Mouse (Mus musculus): ENCODE data around the gene Gdf3. TPM values are rescaled to one million over a fixed set of nuclear protein-coding genes. Genes with fewer than 3 reads are reported as not detected.
A peak's percentile ranks its signal among the peaks of the same experiment; 100 is the strongest.

The Gdf3 gene
- polyA plus RNA-seq, 1 experiment from 2014 or later, result not detected

DNA sequence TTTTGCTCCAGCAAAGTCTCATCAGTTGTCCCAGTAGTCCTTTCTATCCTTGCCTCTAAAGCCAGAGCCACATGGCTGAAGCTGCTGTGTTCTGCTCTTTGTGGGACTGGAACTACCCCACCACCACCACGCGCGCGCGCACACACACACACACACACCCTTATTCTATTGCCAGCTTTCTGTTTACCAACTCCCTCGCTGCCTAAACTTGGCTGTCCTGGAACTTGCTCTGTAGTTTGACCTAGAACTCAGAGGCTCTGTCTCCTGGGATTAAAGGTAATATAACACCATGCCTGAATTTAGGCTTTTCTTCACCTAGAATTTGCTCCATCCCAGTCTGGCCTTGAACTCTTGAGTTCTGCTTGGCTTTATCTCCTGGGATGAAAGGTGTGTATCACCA, 11.2 kb upstream of the Gdf3 start:
- Histone ChIP-seq H3K27ac (no peak overlapping the region), H3K4me2 (ENCODE audit: low read length) (no peak overlapping the region), H3K27me3 (ENCODE audit: insufficient read depth, low read length) (no peaks in the 10 kb centered on the region), H3K4me3 (replicated peaks; ENCODE audit: low read depth, low read length) (no peak overlapping the region), H3K9me3 (replicated peaks; ENCODE audit: low read length) (no peaks in the 10 kb centered on the region), H3K36me3 (ENCODE audit: insufficient read depth, low read length) (no peaks in the 10 kb centered on the region), H3K4me1 (replicated peaks; ENCODE audit: insufficient read depth, low read length) (no peaks in the 10 kb centered on the region), H3K9ac (ENCODE audit: low read depth, low read length) (no peak overlapping the region)
- ATAC-seq (replicated peaks; ENCODE audit: low FRiP score, low read depth) (no peak), DNase-seq (ENCODE audit: low spot score) (no peak)
- WGBS, result 87% methylated on average over 6 of the region's 6 CpGs
- no peak for TF ChIP-seq CTCF (IDR thresholded peaks at IDR 0.05; ENCODE audit: low read depth)

DNA sequence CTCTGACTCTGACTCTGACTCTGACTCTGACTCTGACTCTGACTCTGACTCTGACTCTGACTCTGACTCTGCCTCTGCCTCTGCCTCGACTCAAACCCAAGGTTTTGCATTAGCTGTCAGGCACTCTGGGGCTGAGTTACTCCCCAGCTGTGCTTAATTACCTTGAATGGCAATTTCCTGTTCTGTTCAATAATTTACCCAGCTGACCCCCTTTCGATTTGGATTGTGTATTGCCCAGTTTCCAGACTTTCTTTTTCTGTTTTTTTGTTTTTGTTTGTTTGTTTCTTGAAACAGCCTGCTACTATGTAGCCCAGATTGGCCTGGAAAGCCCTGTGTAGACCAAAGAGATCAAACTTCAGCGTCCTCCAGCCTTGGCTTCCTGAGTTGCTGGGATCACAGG, 6.1 kb upstream of the Gdf3 start:
- no peak for ATAC-seq (replicated peaks; ENCODE audit: low FRiP score, low read depth)
- Histone ChIP-seq H3K4me1 (replicated peaks; ENCODE audit: insufficient read depth, low read length) (no peaks in the 10 kb centered on the region), H3K27ac (no peak overlapping the region), H3K9me3 (replicated peaks; ENCODE audit: low read length) (no peaks in the 10 kb centered on the region), H3K9ac (ENCODE audit: low read depth, low read length) (no peak overlapping the region), H3K4me3 (replicated peaks; ENCODE audit: low read depth, low read length) (no peak overlapping the region), H3K36me3 (ENCODE audit: insufficient read depth, low read length) (no peaks in the 10 kb centered on the region), H3K4me2 (ENCODE audit: low read length) (no peak overlapping the region), H3K27me3 (ENCODE audit: insufficient read depth, low read length) (no peaks in the 10 kb centered on the region)
- WGBS, result 47% methylated on average over 3 of the region's 3 CpGs
- no peak for DNase-seq (ENCODE audit: low spot score)
- TF ChIP-seq CTCF (IDR thresholded peaks at IDR 0.05; ENCODE audit: low read depth), result no peak

DNA sequence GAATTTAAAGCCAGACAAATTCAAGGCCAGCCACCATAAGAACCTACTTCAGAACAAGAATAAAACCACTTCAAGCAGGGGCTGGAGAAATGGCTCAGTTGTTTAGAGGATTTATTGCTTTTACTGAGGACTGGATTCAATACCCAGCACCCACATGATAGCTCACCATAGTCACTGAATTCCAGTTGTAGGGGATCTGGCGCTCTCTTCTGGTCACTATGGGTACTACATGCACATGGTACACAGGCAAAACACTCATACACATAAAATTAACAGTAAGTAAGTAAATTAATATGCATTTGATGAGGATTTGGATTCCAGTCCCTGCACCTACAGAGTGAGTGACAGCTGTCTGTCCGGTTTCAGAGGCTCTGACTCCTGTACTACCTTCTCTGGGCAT, 4.2 kb upstream of the Gdf3 start:
- H3K4me1 ChIP-seq (replicated peaks; ENCODE audit: insufficient read depth, low read length), result no peaks in the 10 kb centered on the region
- H3K9me3 ChIP-seq (replicated peaks; ENCODE audit: low read length), result no peaks in the 10 kb centered on the region
- no peaks in the 10 kb centered on the region for H3K27me3 ChIP-seq (ENCODE audit: insufficient read depth, low read length)
- no peak overlapping the region for H3K9ac ChIP-seq (ENCODE audit: low read depth, low read length)
- TF ChIP-seq CTCF (IDR thresholded peaks at IDR 0.05; ENCODE audit: low read depth), result peak; percentile 59
- no peak for DNase-seq (ENCODE audit: low spot score)
- 61% methylated on average over 2 of the region's 2 CpGs for WGBS
- no peaks in the 10 kb centered on the region for H3K36me3 ChIP-seq (ENCODE audit: insufficient read depth, low read length)
- no peak overlapping the region for H3K4me3 ChIP-seq (replicated peaks; ENCODE audit: low read depth, low read length)
- ATAC-seq (replicated peaks; ENCODE audit: low FRiP score, low read depth), result no peak
- no peak overlapping the region for H3K27ac ChIP-seq
- no peak overlapping the region for H3K4me2 ChIP-seq (ENCODE audit: low read length)

- no peaks in the 10 kb centered on the region for H3K9me3 ChIP-seq (replicated peaks; ENCODE audit: low read length)
- no peak overlapping the region for H3K4me2 ChIP-seq (ENCODE audit: low read length)
- no peak overlapping the region for H3K27ac ChIP-seq
- WGBS, result 88% methylated on average over 4 of the region's 4 CpGs
- H3K27me3 ChIP-seq (ENCODE audit: insufficient read depth, low read length), result no peaks in the 10 kb centered on the region
- no peaks in the 10 kb centered on the region for H3K36me3 ChIP-seq (ENCODE audit: insufficient read depth, low read length)
- no peaks in the 10 kb centered on the region for H3K4me1 ChIP-seq (replicated peaks; ENCODE audit: insufficient read depth, low read length)
- DNase-seq (ENCODE audit: low spot score) (no peak), ATAC-seq (replicated peaks; ENCODE audit: low FRiP score, low read depth) (no peak)
- TF ChIP-seq CTCF (IDR thresholded peaks at IDR 0.05; ENCODE audit: low read depth), result no peak
- no peak overlapping the region for H3K4me3 ChIP-seq (replicated peaks; ENCODE audit: low read depth, low read length)
- no peak overlapping the region for H3K9ac ChIP-seq (ENCODE audit: low read depth, low read length)
Observed at GRCm38 (mm10) chr6:122612426-122612825, 2.5 kb upstream of the Gdf3 start.

GRCm38 (mm10) chr6:122609377-122609728, 534 bp downstream of the Gdf3 start:
- Histone ChIP-seq H3K4me2 (ENCODE audit: low read length) (no peak overlapping the region), H3K27me3 (ENCODE audit: insufficient read depth, low read length) (no peaks in the 10 kb centered on the region), H3K9me3 (replicated peaks; ENCODE audit: low read length) (no peaks in the 10 kb centered on the region), H3K27ac (no peak overlapping the region), H3K36me3 (ENCODE audit: insufficient read depth, low read length) (no peaks in the 10 kb centered on the region), H3K4me1 (replicated peaks; ENCODE audit: insufficient read depth, low read length) (no peaks in the 10 kb centered on the region), H3K9ac (ENCODE audit: low read depth, low read length) (no peak overlapping the region), H3K4me3 (replicated peaks; ENCODE audit: low read depth, low read length) (no peak overlapping the region)
- WGBS, result 64% methylated on average over 9 of the region's 9 CpGs
- DNase-seq (ENCODE audit: low spot score), result no peak
- no peak for TF ChIP-seq CTCF (IDR thresholded peaks at IDR 0.05; ENCODE audit: low read depth)
- no peak for ATAC-seq (replicated peaks; ENCODE audit: low FRiP score, low read depth)

DNA sequence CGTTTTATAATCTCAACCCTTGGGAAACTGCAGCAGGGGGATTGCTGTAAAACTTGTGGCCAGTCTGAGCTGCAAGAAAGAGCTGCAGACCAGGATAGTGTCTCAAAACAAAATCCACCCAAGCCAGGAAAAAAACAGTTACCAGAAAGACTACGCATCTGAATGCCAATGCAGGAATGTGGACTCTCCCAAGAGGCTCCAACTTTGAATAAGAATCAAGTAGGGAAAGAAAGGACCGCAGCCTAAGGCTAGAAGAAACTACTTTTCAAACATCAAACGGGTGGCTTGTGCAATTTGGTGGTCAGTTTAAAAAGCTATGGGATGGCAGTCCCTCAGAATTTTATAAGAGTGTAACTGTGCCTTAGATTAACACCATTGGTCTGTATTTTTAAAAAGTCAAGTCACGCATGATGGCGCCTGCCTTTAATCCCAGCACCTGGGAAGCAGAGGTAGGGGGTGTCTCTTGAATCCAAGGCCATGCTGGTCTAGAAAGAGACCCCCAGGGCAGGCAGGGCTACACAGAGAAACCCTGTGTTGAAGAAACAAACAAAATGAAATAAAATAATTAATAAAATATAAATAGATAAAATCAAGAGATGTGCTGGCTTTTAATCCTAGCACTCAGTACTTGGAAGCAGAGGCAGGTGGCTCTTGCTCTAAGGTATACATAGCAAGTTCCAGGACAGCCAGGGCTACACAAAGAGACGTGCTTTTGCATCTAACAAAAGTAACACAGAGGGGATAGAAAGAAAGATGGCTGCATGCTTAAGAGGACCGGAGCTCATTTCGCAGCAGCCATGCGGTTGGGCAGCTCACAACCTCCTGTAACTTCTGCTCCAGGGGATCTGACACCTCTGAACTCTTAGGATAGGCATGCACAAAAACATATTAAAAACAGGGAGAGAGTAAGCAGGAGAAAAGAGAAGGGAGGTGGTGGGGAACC, 1.2 kb downstream of the Gdf3 start:
- DNase-seq (ENCODE audit: low spot score) (no peak), ATAC-seq (replicated peaks; ENCODE audit: low FRiP score, low read depth) (no peak)
- 78% methylated on average over 10 of the region's 10 CpGs for WGBS
- Histone ChIP-seq H3K4me3 (replicated peaks; ENCODE audit: low read depth, low read length) (no peak overlapping the region), H3K9me3 (replicated peaks; ENCODE audit: low read length) (no peaks in the 10 kb centered on the region), H3K4me1 (replicated peaks; ENCODE audit: insufficient read depth, low read length) (no peaks in the 10 kb centered on the region), H3K27me3 (ENCODE audit: insufficient read depth, low read length) (no peaks in the 10 kb centered on the region), H3K36me3 (ENCODE audit: insufficient read depth, low read length) (no peaks in the 10 kb centered on the region), H3K4me2 (ENCODE audit: low read length) (no peak overlapping the region), H3K9ac (ENCODE audit: low read depth, low read length) (no peak overlapping the region), H3K27ac (no peak overlapping the region)
- no peak for TF ChIP-seq CTCF (IDR thresholded peaks at IDR 0.05; ENCODE audit: low read depth)
